Mouse (Mus musculus) liver, adult 2 months (tissue): ENCODE results near the gene Hip1. TPM values are rescaled to one million over a fixed set of nuclear protein-coding genes. Genes with fewer than 3 reads are reported as not detected.

Experiments used
- DNase-seq: peaks from one replicate; pipeline ENCODE4 v3.0.0-alpha.2; 2011; ENCODE audit warnings: low read depth, low spot score; ENCODE audit errors: extremely low read depth
- H3K27ac ChIP-seq: fragments of 200-500 bp; replicated peaks from 2 replicates; pipeline ENCODE4 v1.5.1; 2012; ENCODE audit warnings: low read depth, mild to moderate bottlenecking, control low read depth, inconsistent platforms, low read length; ENCODE audit not compliant: insufficient read depth
- H3K27me3 ChIP-seq: fragments of 200-500 bp; 2 replicates; pipeline ENCODE4 v1.6.1; 2012; ENCODE audit warnings: mild to moderate bottlenecking, moderate library complexity, low read length, inconsistent platforms; ENCODE audit not compliant: control insufficient read depth, insufficient read depth
- H3K36me3 ChIP-seq: fragments of 200-500 bp; 2 replicates; pipeline ENCODE4 v1.6.1; 2012; ENCODE audit warnings: low read length, inconsistent platforms; ENCODE audit not compliant: control insufficient read depth, insufficient read depth
- H3K4me1 ChIP-seq: fragments of 200-500 bp; 2 replicates; pipeline ENCODE4 v1.6.1; 2011; ENCODE audit warnings: low read length; ENCODE audit not compliant: control insufficient read depth, insufficient read depth
- H3K4me3 ChIP-seq: fragments of 200-500 bp; 2 replicates; pipeline ENCODE4 v1.5.1; 2011; ENCODE audit warnings: low read depth, mild to moderate bottlenecking, control low read depth, low read length, moderate library complexity; ENCODE audit not compliant: insufficient read depth
- H3K79me2 ChIP-seq: fragments of 200-500 bp; 2 replicates; pipeline ENCODE4 v1.6.1; 2012; ENCODE audit warnings: inconsistent platforms, mild to moderate bottlenecking, low read length, moderate library complexity; ENCODE audit not compliant: control insufficient read depth, insufficient read depth
- H3K9ac ChIP-seq: fragments of 200-500 bp; 2 replicates; pipeline ENCODE4 v1.6.1; 2012; ENCODE audit warnings: low read depth, mild to moderate bottlenecking, control low read depth, inconsistent platforms, low read length
- CTCF ChIP-seq: fragments of 200-500 bp; IDR thresholded peaks from 2 replicates; pipeline ENCODE4 v1.5.1; 2011; ENCODE audit warnings: low read depth, low read length, control low read depth
- POLR2A ChIP-seq: fragments of 200-500 bp; IDR thresholded peaks from 2 replicates; pipeline ENCODE4 v1.6.1; 2011; ENCODE audit warnings: low read length, control low read depth; ENCODE audit not compliant: insufficient read depth; ENCODE audit errors: extremely low read depth
- WGBS: fragments of 180-500 bp; shearing (Covaris S2); methylation state at CpG from one replicate; pipeline ENCODE4 v1.1.7; 2018; 5-methylcytosine and 5-hydroxymethylcytosine counted together
- polyA plus RNA-seq: library from polyadenylated mRNA; depleted of rRNA; stranded (reverse); fragments of >200 nt; gene quantifications from 2 replicates; pipeline ENCODE4 v1.2.3, GENCODE M21; 2012
- total RNA-seq: library from RNA; depleted of rRNA; stranded (reverse); fragments of >200 nt; gene quantifications from 2 replicates; pipeline ENCODE4 v1.2.3, GENCODE M21; 2014

Gene Hip1
- total and polyA plus RNA-seq, 2 experiments = 3.1 to 3.2 TPM

DNA sequence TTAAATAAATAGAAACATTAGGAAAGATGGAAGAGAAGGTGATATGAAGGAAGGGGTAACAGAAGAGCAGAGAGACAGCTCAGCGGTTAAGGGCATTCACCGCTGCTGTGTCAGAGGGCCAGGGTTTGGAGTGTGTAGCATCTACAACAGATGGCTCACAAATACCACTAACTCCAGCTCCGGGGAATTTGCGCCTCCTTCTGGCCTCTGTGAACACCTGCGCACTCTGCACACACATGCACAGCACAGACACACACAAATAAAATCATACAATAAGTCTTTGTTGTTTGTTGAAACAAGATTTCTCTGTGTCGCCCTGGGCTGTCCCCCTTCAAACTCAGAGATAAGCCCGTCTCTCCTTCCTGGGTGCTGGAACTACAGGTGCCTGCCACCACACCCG lies 49.4 kb downstream of the Hip1 start:
- 94% methylated on average over 8 of the region's 8 CpGs for WGBS

DNA sequence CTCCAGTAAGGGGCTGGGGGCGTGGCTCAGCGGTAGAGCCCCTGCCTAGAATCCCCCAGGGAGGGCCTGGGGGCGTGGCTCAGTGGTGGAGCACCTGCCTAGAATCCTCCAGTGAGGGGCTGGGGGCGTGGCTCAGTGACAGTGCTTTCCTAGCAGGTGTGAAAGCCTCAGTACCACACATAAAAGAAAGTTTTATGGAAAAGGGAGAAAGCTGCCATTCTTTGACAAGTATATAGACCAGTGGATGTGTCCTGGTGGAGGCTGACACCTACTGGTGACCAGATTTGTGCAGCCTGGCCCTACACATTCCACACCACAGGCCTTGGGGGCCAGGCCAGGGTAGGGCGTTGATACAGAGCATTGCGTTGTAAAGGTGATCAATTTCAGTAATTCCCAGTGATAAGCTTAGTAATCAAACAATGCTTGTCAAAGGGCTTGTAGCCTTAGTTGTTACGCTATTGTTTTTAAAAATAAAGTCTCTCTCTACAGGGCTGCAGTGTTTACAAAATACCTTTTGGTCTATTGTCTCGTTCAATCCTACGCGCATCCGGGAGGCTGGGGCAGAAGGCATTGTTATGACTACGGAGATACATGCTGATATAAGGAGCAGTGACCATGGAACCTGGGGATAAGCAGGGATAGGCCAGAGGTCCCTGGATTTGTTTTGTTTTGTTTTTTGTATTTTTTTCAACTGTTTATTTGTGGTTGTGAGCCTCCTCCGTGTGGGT lies 50.6 kb downstream of the Hip1 start:
- TF ChIP-seq POLR2A (no peak), CTCF (peak; percentile 78)
- Histone ChIP-seq H3K27ac (no peak overlapping the region), H3K4me3 (no peak overlapping the region), H3K9ac (no peak overlapping the region), H3K79me2 (no peaks in the 10 kb centered on the region), H3K36me3 (no peaks in the 10 kb centered on the region), H3K27me3 (no peaks in the 10 kb centered on the region), H3K4me1 (no peaks in the 10 kb centered on the region; the same call in 1 of the 2 replicates)
- peak; percentile 10 for DNase-seq
- WGBS = 77% methylated on average over 13 of the region's 13 CpGs

More for the DNA sequence above, 49.4 kb downstream of the Hip1 start:
- no peaks in the 10 kb centered on the region for H3K36me3 ChIP-seq
- H3K4me3 ChIP-seq = no peak overlapping the region
- no peaks in the 10 kb centered on the region for H3K79me2 ChIP-seq
- H3K27ac ChIP-seq = no peak overlapping the region
- no peaks in the 10 kb centered on the region for H3K27me3 ChIP-seq
- no peak for TF ChIP-seq POLR2A
- no peak for TF ChIP-seq CTCF
- no peak for DNase-seq
- H3K9ac ChIP-seq = no peak overlapping the region
- H3K4me1 ChIP-seq = no peaks in the 10 kb centered on the region; the same call in 1 of the 2 replicates

DNA sequence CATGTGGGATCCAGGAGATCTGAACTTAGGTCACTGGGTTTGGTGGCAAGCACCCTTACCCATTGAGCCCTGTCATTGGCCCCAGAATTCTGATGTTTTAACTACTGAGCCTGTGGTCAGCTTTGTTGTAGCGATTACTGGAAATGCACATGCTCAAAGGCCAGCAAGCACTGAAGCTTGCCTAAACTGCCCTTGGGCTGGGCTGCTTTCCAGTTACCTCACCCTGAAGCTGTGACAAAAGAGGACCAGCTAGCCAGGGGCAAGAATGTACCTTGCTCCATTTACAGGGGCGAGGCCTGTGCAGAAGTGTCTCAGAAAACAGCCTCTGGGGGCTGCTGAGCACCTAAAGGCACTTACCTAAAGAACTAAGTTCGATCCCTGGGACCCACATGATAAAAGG lies 51.8 kb downstream of the Hip1 start:
- no peak overlapping the region for H3K27ac ChIP-seq
- no peaks in the 10 kb centered on the region; the same call in none of the 2 replicates for H3K4me1 ChIP-seq
- no peak overlapping the region for H3K4me3 ChIP-seq
- no peak for TF ChIP-seq POLR2A
- no peak for TF ChIP-seq CTCF
- 61% methylated on average over 3 of the region's 3 CpGs for WGBS
- H3K27me3 ChIP-seq = no peaks in the 10 kb centered on the region
- H3K79me2 ChIP-seq = no peaks in the 10 kb centered on the region
- no peak overlapping the region for H3K9ac ChIP-seq
- DNase-seq = peak; percentile 24
- no peaks in the 10 kb centered on the region for H3K36me3 ChIP-seq

DNA sequence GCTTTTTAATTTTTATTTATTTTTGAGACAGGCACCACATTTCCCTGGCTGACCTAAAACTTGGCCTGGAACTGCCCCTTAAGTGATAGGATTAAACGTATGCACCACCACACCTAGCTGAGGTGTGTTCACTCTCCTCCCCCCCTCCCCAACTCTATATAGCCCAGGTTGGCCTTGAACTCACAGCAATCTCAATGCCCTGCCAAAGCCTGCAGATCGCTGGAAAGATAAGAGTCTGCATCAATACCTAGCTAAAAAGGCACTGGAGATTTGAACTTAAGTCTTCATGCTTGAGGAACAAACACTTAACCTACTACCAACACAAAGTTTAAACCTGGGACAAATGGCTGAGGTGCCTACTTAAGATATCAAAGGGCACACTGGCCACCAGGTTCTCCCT lies 52.8 kb downstream of the Hip1 start:
- peaks cover 2% of the 10 kb centered on the region; the same call in 1 of the 2 replicates for H3K27me3 ChIP-seq
- 65% methylated on average over 2 of the region's 2 CpGs for WGBS
- H3K4me1 ChIP-seq = no peaks in the 10 kb centered on the region; the same call in none of the 2 replicates
- no peak overlapping the region for H3K4me3 ChIP-seq
- no peak overlapping the region for H3K9ac ChIP-seq
- H3K36me3 ChIP-seq = no peaks in the 10 kb centered on the region
- H3K27ac ChIP-seq = no peak overlapping the region
- TF ChIP-seq POLR2A (no peak), CTCF (no peak)
- no peak for DNase-seq
- H3K79me2 ChIP-seq = no peaks in the 10 kb centered on the region

DNA sequence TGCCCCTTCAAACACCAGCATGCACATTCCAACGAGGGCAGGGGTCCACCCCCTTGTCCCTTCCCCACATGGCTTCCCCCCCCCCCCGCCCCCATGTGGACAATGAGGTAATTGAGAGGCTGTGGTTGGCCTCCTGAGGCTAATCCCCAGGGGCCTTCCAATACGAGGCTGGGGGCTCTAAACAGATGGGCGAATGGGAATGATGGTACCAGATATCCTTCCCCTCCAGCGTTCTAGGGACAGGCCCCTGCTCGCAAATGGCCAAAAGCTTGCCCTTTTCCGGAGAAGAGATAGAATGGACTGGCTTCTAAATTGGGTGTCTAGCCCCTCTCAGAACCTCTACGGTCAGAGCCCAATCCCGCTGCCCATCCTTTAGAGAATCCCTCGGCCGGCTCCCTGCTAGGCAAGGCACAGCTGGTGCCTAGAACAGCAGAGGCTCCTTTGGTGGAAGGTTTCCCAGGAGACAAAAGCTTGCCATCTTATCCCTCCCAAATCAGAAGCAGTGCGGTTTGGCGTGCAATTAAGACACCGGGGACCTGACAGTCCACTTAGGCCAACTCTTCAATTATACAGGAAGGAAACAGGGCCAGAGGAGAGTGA lies 55.1 kb downstream of the Hip1 start:
- Histone ChIP-seq H3K4me1 (peaks cover 2% of the 10 kb centered on the region), H3K27ac (0 out of 2 replicates have a peak overlapping the region, but pooled peaks have one; percentile 18), H3K36me3 (no peaks in the 10 kb centered on the region), H3K27me3 (peaks cover 2% of the 10 kb centered on the region; the same call in 1 of the 2 replicates), H3K79me2 (no peaks in the 10 kb centered on the region), H3K4me3 (peak overlapping the region; percentile 68), H3K9ac (peak overlapping the region; percentile 52)
- TF ChIP-seq CTCF (no peak), POLR2A (no peak)
- DNase-seq = no peak
- WGBS = 39% methylated on average over 14 of the region's 14 CpGs
